Mouse (Mus musculus) C2C12 (cell line): ENCODE data around the gene Cobll1.

ENCODE experiments used
- CEBPB ChIP-seq: IDR thresholded peaks from one replicate; pipeline ENCODE4 v1.6.1; 2011; ENCODE audit warnings: low read depth, mild to moderate bottlenecking, control low read depth, moderate library complexity
- CTCF ChIP-seq: IDR thresholded peaks from one replicate; pipeline ENCODE4 v1.5.1; 2011; ENCODE audit not compliant: control insufficient read depth, insufficient read depth, insufficient read length
- MAX ChIP-seq: IDR thresholded peaks from one replicate; pipeline ENCODE4 v1.6.1; 2011; ENCODE audit warnings: mild to moderate bottlenecking, control low read depth
- MYOD1 ChIP-seq: IDR thresholded peaks from one replicate; pipeline ENCODE4 v1.6.1; 2011; ENCODE audit warnings: low read depth; ENCODE audit not compliant: control insufficient read depth, insufficient read length
- MYOG ChIP-seq: IDR thresholded peaks from one replicate; pipeline ENCODE4 v1.6.1; 2011; ENCODE audit not compliant: control insufficient read depth, insufficient read length; ENCODE audit errors: extremely low read depth
- USF1 ChIP-seq: IDR thresholded peaks from one replicate; pipeline ENCODE4 v1.6.1; 2011; ENCODE audit warnings: low read depth, mild to moderate bottlenecking, control low read depth, moderate library complexity

DNA sequence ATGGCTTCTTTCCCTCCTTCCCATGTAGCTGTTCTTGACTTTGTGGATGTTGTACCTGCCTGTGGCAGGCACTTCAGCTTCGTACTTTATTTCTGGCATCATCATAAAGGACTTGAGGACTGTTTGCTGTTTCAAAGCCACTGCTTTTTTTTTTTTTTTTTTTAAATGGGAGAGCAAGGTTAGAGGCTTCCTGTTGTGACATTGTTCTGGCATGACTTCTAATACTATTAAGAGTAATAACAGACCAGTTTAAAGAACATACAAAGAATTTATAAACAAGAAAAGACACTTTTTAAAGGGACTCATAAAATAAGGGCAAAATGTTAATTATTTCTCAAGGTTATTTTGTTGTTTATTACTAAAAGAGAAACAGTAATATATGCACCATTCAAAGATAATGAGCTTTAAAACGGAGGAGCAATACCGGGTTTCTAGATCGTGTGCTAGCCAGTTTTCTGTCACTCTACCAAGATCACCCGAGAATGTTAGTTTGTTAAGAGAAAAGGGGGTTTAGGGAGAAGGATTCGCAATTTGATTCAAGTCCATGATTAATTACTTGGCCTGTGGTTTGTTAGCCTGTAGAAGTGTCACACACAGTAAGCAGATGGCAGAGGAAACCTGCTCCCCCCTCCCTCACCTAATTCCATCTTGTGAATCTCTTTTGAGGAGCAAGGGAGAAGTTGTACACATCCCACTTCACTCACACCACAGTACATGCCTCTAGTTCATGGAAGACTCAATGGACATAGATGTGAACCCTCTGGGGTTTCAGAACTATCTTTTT lies 190.8 kb downstream of the Cobll1 start:
- TF ChIP-seq CTCF (no peak), MAX (no peak), MYOD1 (no peak), CEBPB (no peak), USF1 (no peak), MYOG (no peak)
